Mouse (Mus musculus) liver, embryonic 14.5 days (tissue): ENCODE data around the gene Fignl1.

Experiments
- CTCF ChIP-seq: IDR thresholded peaks from 2 replicates; pipeline ENCODE4 v1.5.1; 2016; ENCODE audit warnings: antibody characterized with exemption, low read depth, control low read depth
- EP300 ChIP-seq: IDR thresholded peaks from 2 replicates; pipeline ENCODE4 v1.6.1; 2016; ENCODE audit warnings: antibody characterized with exemption, low read depth

DNA sequence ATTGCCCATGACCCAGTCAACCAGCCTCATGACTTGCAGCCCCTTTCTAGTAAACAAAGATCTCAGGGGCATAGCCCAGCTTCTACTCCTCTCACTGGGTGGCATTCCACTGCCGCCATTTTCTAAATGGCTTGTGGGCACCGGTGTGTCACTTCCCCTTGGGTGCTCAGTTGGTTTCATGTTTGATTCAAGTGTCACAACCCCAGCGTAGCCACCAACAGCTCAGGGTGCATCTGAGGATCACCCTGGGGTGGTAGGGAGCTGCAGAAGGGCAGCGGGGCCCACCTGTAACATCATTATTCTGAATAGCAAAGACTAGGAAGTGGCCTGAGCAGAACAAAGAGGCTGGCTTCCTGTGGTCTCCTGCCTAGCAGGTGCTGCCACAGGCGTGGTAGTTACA, 57.7 kb downstream of the Fignl1 start:
- TF ChIP-seq CTCF: no peak
- no peak for TF ChIP-seq EP300
